Mouse (Mus musculus): ENCODE measurements around the gene Nudt15.

Nudt15 gene

DNA sequence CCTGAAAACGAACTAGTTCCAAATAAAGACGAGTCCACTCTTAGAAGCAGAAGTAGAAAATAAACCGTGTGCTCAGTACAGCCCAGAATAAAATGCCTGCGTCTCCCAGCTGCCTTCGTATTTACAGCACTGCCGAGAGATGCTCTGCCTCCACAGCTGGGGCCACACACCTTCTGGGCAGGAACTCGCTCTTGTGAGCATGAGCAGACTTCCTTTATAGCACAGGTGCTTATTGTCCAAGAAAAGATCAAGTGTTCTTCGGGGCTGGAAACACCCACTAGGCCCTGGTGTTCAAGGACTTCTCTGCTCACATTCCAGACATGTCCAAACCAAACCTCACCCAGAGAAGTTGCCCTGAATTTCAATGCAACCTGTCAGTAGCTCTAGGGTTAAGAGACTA lies 77.4 kb downstream of the Nudt15 start:
- no peak for DNase-seq (ENCODE audit: low spot score in 2 of 2)

DNA sequence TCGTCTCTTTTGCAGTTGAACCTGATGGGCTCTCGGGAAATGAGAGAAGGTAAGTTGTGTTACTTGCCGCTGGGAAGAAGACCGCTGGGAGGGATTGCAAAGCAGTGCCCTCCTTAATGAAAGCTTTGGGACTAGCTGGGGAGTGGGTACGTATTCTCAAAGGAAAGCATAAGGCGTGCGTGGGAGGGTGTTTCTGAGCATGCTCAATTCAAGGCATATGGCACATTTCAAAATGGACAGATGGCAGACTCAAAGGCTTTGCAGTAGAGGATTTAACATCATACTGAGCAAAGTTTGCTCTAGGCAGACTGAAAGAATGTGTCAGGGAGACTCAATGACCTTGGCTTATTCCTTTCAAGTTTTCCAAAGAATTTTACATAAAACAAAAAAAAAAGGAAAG lies 78.5 kb downstream of the Nudt15 start:
- no peak for DNase-seq (ENCODE audit: low spot score in 2 of 2)
